Mouse (Mus musculus): ENCODE measurements around the gene Zbtb45.

DNA sequence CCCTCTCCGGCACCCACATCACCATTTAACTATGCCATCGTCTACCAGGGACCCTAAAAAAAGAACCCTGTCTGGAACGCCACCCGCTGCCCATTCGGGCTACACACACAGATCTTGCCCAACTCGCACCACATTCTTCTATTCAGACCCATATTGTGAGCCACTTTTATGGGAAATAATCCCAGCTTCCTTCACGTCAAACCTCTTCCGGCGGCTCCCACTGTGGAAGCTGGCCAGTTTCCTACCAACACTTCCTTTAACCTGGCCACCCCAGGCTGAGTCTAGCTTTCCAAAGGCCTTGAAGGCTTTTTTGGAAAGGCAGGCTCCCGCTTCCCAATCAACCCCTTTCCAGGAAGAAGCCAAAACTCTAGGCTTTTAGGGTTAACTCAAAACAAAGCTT lies 3.3 kb downstream of the Zbtb45 start:
- TF ChIP-seq CTCF (IDR thresholded peaks at IDR 0.05; ENCODE audit: extremely low read depth, insufficient read length, insufficient replicate concordance, low read depth, low read length) (no peak), POLR2A (IDR thresholded peaks at IDR 0.05; ENCODE audit: low read depth, low read length) (no peak)

Measured in small intestine, adult 2 months (tissue).